Mouse (Mus musculus) c-Kit-positive CD71-positive TER-119-positive erythroid progenitor cells, embryonic 14.5 days (primary cell): Measurements from ENCODE around the gene Pex26.

Source experiments
- DNase-seq: peaks from one replicate; pipeline ENCODE4 v3.0.0-alpha.2; 2013; ENCODE audit warnings: low spot score

Pex26 gene

DNA sequence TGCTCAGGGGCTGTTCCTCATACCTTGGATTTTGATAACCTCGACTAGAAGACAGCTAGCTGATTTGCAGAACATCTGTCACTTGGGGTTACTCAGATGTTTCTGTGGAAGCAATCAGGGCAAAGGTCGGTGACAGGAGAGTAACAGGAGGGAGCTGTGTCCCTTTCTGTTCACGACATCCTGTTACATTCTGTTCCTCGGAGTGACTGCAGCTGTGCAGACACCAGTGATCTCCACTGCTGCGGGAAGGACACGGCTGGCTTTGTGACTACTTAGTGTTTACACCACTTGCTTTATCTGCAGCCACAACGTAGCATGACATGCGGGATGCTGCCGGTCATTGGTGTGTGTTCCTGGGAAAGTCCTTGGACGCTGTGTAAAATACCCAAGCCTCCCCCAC lies 59.7 kb downstream of the Pex26 start:
- no peak for DNase-seq

DNA sequence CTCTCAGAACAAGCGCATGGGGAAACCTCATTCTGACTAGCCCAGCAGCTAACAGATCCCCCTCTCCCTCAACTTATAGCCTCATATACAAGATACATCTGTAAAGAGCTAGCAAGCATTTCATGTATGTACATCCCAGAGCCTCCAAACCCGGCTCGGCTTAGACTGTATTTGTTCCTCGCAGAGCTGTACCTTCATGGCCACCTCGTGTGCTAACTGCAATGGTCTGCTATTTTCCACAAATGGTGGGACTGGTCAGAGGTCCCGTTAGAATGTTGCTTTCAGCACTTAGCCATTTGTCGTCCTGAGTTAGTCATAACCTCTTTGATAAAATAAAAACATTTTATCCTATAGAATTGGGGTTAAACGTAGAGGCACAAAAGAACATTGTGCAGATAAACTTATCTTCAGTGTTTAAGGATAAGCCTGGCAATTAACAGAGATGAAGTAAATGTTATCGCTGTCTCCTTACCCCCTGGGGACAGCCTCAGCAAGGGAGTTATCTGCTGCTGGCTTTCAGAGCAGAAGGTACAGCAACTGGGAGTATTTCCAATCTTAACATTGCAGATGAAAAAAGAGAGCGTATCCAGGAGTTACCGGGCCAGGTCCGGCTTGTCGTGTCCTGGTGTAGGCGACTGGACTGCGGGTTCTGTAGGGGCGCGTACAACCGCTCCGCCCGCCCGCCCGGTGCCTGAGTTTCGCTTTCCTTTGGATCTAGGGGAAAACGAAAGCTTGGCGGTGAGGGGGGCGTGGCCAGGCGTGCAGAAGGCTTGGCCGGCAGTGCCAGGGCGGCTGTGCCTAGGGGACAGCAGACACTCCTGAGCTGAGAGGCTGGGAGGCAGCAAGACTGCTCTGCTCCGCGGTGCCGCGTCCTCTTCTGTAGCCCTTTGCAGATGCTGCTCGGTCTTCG lies 61.9 kb downstream of the Pex26 start, which contains the start of gene Usp18:
Usp18 (plus strand) TSS at position 780 of the 910 bp plus-strand sequence.
- DNase-seq: peak; percentile 83

GRCm38 (mm10) chr6:121246037-121246361 lies 62.5 kb downstream of the Pex26 start:
- DNase-seq: no peak
